Mouse (Mus musculus) layer of hippocampus, adult 9-11 months (tissue): ENCODE measurements around the gene Dnaaf2.
"Not testable (repeated sequence)": the region's sequence is repeated elsewhere in the genome, so short reads cannot be mapped to it uniquely, and the experiment has no call there.

Experiments
- DNase-seq: peaks from one replicate; pipeline ENCODE4 v3.0.0; 2022

The Dnaaf2 gene

DNA sequence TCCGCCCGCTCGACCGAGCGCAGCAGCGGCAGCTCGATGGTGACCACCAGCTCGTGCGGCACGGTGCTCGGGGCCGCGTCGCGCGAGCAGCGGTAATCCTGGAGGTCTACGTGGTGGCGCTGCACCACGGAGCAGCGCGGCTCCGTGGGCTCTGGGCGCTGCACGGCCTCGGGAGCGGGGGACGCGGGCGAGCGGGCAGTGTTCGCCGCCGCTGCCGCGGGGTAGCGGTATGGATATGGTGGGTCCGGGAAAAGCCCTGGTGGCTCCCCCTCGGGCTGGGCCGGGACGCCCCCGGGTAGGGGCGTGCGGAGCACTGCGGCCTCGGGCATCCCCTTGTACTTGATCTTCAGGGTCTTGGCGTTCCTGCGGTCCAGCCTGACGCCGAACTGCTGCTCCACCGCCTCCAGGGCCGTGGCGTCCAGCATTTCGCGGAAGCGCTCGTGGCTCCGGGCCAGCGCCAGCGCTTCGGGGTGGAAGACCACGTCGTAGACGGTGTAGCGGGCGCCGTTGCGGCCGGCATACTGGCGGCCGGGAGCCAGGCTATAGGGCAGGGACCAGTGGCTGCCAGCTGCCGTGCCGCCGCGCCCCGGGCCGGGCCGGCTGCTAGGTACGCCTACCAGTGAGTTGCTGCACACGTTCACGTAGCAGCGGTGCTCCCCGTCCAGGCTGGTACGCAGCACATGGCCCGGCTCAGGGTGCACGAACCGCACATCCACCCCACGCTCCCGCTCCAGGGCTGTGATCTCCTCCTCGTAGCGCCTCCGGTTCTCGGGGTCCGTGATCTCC lies 658 bp downstream of the Dnaaf2 start:
- DNase-seq: peak; percentile 33

DNA sequence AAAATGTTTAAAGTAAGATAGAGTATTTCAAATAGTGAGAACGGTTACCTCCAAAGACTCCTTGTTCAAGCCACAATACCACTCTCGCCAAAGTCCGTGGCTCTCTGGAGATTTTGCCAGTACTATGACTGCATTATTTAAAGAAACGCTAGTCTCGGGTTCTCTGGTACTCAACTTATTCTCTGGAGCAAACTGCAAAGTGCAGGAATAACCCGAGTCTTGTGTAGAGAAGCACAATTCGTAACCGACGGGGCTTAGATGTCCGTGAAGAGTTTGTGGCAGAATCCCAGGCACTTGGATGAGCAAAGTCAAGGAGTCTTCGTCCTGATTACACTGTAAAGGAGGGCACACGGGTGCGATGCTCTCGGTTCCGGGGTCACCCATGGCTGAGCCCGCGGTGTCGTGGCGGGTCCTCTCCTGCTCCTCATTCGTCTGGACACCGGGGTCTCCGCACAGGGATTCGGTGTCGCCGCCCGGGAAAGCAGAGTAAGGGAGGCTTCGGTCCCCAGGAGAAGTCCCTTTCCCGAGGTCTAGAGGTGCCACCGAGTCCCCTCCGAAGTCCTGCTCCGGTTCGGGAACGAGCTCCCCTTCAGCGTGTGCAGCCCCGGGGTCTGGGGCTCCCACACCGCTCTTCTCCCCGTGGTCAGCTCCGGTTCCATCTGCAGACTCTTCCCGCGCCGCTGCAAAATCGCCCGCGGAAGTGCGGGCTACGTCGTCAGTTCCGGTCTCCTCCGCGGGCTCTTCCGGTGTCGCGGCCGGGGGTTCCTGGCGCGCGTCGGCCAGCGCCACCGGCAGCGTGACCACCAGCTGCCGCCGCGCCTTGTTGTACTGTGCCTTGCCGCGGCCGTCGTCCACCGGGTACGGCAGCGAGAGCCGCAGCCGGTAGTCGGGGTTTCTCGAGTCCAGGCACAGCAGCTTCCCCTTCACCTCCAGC lies 1.5 kb downstream of the Dnaaf2 start, which contains the start of gene Gm49383:
Gene Gm49383 (minus strand): TSS at position 661 of the 934 bp plus-strand sequence.
- peak; percentile 76 for DNase-seq

DNA sequence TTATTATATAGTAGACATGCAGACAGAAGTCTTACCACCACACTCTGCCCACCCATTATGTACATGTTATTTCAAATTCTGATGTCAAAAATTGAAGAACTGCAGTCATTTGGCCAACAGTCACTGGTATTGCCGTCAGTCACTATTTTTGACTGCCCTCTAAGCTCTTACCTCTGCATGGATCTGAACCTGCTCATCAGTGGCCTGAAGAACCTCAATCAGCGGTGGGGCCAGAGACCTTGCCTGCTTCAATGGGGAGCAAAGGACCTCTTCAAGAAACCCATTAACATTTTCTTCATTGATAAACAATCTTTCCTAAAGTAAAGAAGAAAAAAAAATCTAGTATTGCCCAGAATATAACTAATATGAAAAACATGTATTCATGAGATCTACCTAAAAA lies 5.6 kb downstream of the Dnaaf2 start:
- DNase-seq: no peak

DNA sequence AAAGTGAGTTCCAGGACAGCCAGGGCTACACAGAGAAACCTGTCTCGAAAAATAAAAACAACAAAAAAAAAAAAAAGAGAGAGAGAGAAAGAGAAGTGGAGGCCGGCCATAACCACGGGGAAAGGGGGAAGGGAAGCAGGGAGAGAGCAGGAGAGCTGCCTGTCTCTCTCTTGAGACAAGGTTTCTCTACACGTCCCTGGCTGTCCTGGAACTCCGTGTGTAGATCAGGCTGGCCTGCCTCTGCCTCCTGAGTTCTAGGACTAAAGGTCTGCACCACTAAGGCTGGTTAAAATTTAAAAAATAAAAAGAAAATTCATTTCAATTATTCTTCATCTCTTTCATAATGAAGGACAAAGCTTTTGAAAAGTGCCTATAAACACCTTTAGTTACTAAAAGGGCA lies 6.8 kb downstream of the Dnaaf2 start:
- no peak for DNase-seq

GRCm38 (mm10) chr12:69190522-69190921 lies 7.7 kb downstream of the Dnaaf2 start:
- no peak for DNase-seq

DNA sequence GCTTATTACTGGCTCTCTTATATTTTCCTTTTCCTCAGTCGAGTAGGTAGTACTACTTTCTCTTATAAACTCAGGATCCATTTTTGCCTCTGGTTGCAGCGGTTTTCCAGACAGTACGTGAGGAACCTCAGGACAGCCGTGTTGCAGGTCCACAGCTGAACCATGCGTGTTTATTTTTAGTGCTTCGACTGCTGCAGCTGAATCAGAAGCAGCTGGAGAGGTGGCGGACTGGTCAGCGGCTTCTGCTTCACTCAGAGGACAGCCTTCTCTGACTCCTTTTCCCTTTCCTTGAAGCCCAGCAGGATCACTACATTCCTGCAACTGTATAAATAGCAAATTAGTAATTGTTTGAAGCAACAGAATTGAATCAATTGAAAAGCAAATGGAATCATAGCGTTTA lies 8.2 kb downstream of the Dnaaf2 start:
- no peak for DNase-seq

DNA sequence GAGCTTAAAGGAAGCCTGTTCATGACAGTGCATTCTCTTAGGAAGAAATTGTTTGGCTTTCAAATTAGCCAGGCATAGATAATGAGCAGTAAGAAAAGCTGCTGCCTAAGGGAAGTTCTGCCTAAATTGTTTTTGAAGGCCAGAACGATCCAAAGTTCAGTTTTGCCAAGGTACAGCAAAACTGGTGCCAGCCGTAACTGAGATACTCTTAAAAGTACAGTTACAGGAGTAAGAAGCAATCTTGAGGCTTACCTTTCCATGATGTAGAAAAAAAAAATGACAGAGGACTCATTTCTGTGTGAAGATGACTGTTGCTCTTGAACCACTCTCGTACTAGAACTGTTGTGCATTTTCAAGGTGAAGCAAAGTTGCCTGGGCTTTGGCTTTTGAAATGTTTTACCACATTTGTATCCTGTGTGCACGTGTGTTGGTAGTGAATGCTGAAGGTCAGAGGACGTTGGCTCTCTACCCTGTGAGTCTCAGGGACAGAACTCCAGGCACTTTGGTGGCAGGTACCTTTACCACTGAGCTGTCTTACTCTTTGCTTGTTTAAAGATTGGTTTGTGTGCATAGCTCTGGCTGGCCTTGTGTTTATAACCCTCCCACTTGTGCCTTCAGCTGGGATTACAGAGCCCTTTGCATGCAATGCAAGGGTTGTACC lies 11.3 kb downstream of the Dnaaf2 start:
- DNase-seq: no peak

- DNase-seq: no peak
These were observed 12.9 kb downstream of the Dnaaf2 start for GRCm38 (mm10) chr12:69185371-69185770.

- peak; percentile 49 for DNase-seq
These were observed 13.6 kb downstream of the Dnaaf2 start for GRCm38 (mm10) chr12:69184342-69185295.

- peak; percentile 97 for DNase-seq
These were observed 14.5 kb downstream of the Dnaaf2 start, which contains the start of the genes Rpl36al and Mgat2 for GRCm38 (mm10) chr12:69183583-69184308. Gene Rpl36al (minus strand): TSS chr12:69184083. Gene Mgat2 (plus strand): TSS chr12:69184157.

GRCm38 (mm10) chr12:69181800-69182199 lies 16.4 kb downstream of the Dnaaf2 start:
- DNase-seq: no peak

DNA sequence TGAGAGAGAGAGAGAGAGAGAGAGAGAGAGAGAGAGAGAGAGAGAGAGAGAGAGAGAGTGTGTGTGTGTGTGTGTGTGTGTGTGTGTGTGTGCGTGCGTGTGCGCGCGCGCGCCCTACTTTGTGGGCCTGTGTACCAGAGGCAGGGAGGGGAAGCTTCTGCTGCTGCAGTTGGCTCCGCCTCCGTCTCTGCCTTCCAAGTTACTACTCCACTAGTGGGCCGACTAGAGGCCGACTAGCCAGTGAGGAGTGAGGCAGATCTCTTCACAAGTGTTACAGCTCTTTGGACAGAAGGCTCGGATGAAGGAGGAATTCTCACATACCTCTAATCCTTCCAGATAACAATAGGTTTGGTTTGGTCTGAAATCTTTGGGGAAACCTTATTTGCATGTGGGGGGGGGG lies 18.9 kb downstream of the Dnaaf2 start:
- DNase-seq: no peak

- DNase-seq: no peak
These were observed 20.7 kb downstream of the Dnaaf2 start for GRCm38 (mm10) chr12:69177526-69177925.

DNA sequence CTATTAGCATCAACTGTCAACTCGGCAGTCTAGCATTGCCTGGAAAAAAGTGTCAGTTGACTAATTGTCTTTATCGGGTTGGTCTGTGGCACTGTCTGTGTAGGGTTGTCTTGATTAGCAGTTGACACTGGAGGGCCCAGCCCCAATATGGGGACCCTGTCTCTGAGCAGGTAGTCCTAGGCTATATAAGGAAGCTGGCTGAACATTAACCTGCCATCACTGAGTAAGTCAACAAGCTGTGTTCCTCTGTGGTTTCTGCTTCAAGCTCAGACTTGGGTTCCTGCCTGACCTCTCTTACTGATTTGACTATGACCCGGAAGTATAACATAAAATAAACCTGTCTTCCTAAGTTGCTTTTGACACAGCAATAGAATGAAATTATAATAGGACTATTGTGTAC lies 22.3 kb downstream of the Dnaaf2 start:
- no peak for DNase-seq

- no peak for DNase-seq
These were observed 26.9 kb downstream of the Dnaaf2 start for GRCm38 (mm10) chr12:69171307-69171706.

DNA sequence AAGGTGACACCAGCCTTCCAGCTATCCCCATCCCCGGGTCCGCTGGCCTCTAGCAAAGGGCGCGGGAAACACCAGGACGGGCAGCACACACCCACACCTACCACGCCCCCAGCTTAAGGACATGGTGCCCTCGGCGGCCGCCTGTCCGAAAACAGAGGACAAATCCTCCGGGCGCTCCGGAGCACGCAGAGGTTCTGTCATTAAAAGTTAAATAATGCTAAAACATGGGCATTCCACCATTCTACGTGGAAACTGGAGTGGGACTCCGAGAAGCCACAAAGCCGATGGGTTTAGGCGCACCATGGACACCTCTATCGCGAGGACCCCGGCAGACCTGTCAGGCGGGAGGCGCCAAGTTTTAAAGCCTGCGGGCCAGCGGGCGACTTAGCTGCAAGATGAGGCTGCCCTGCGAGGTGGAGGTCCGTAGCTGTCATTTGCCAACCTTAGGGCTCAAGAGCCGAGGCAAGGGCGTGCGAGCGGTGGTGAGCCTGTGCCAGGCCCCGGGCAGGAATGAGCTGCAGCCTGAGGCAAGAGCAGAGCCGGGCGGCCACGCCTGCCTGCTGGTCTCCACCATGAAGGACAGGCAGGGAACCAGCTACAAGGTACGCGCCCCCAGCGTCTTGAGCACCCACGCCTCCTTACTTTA lies 29.6 kb downstream of the Dnaaf2 start, which contains the start of gene Lrr1:
Gene Lrr1 (plus strand): TSS at position 354 of the 646 bp plus-strand sequence.
- DNase-seq: peak; percentile 85

- DNase-seq: no peak
These were observed 30.4 kb downstream of the Dnaaf2 start for GRCm38 (mm10) chr12:69167656-69168460.

- DNase-seq: not testable (repeated sequence)
These were observed 31.2 kb downstream of the Dnaaf2 start for GRCm38 (mm10) chr12:69166861-69167581.

- DNase-seq: no peak
These were observed 33.3 kb downstream of the Dnaaf2 start for GRCm38 (mm10) chr12:69164904-69165303.
